Mouse (Mus musculus): ENCODE data around the gene Pdzd2.

Pdzd2 gene

GRCm38 (mm10) chr15:12578276-12578675 lies 161.4 kb downstream of the Pdzd2 start:
- peak; percentile 47 to 64 for DNase-seq (ENCODE audit: low spot score in 2 of 2)

GRCm38 (mm10) chr15:12577715-12578114 lies 162.0 kb downstream of the Pdzd2 start:
- DNase-seq (ENCODE audit: low spot score in 2 of 2) = no peak

DNA sequence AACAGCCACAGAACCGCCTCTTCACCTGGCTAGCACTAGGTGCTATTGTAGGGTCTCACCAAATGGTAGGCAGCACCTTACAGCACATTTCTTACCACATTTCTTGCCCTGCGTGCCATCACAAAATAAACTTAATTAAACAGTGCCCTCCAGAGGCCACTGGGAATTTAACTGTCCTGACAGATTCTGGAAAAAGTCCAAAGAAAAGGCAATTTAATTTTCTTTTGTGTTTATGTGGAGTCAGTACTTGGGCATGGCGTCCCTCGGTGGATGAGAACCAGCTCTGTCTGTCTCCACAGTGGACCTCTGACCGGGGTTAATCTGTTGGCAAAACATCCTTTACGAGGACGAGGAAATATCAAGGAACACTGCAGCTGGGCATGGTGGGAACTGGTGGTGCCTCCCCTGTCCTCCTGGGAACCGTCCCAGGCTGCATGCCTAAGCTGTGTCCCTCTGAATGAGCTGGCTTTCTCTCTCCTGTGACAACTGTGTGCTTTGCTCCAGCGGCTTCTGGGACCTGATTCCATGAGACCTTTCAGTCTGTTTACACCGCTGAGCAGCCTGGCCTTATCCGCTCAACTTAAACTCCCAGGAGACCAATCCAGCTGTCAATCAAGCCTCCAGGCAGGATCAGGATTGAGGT lies 162.5 kb downstream of the Pdzd2 start:
- DNase-seq (ENCODE audit: low spot score in 2 of 2) = peak in 1 of 2 experiments; percentile 37

DNA sequence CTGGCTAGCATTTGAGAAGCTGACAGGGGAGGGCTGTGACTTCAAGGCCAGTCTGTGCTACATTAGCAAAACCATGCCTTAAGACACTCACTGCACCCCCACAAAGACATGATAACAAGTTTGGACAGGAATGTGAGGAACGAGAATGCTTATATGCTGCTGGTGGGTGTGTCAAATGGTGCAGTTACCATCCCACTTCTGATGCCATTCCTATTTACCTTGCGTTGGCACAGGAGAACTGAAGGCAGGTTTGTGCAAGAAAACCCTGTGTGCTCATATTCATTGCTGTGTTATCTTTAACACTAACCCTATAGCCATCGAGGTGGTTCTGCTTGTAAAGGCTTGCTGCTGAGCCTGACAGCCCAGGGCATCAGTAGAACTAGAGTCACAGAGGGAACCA lies 166.1 kb downstream of the Pdzd2 start:
- DNase-seq (ENCODE audit: low spot score in 2 of 2) = no peak

- no peak for DNase-seq (ENCODE audit: low spot score in 2 of 2)
Observed at GRCm38 (mm10) chr15:12571168-12571567, 168.6 kb downstream of the Pdzd2 start.

GRCm38 (mm10) chr15:12566637-12567440 lies 172.9 kb downstream of the Pdzd2 start:
- no peak for DNase-seq (ENCODE audit: low spot score in 2 of 2)

GRCm38 (mm10) chr15:12565281-12565680 lies 174.4 kb downstream of the Pdzd2 start:
- DNase-seq (ENCODE audit: low spot score in 2 of 2) = no peak

DNA sequence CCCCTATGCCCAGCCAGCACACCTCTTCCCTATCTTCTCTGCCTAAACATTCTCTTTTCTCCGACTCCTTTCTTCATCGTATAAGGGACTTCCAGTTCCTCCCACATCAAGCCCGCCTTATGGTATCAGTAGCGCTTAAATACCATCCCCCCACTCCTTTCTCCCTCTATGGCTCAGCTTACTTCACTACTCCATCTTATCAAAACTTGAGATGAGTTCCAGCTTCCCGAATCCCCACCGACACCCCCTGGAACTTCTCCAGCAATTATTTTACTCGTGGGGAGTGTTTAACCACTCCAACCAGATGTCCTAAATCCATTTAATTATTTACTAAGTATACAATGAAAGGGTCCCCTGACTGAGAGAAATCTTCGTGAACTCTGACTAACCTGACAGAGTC lies 179.2 kb downstream of the Pdzd2 start:
- no peak for DNase-seq (ENCODE audit: low spot score in 2 of 2)

- no peak for DNase-seq (ENCODE audit: low spot score in 2 of 2)
Observed at GRCm38 (mm10) chr15:12557663-12558436, 181.9 kb downstream of the Pdzd2 start.

GRCm38 (mm10) chr15:12553211-12553610 lies 186.5 kb downstream of the Pdzd2 start:
- no peak for DNase-seq (ENCODE audit: low spot score in 2 of 2)

GRCm38 (mm10) chr15:12550919-12551318 lies 188.8 kb downstream of the Pdzd2 start:
- no peak for DNase-seq (ENCODE audit: low spot score in 2 of 2)

- no peak for DNase-seq (ENCODE audit: low spot score in 2 of 2)
Observed at GRCm38 (mm10) chr15:12550376-12550775, 189.3 kb downstream of the Pdzd2 start.

DNA sequence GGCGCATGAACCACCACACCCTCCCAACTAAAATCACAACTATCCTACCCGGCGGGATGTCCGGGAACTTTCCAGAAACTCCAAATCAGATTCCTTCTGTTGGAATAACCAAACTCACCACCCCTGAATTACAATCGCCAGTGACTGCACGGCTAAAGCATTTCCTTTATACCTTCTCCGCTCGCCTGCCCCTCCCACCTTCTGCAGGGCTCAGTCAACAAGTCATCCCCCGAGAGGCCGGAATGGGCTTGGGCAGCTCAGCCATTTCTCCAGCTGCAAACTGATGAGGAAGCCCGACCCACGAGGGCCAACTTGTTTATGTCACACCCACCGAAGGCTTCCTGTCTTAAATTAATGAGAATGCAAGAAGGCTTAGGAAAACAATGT lies 189.8 kb downstream of the Pdzd2 start:
- peak in 1 of 2 experiments; percentile 9 for DNase-seq (ENCODE audit: low spot score in 2 of 2)

- DNase-seq (ENCODE audit: low spot score in 2 of 2) = no peak
Observed at GRCm38 (mm10) chr15:12549271-12549918, 190.3 kb downstream of the Pdzd2 start.

GRCm38 (mm10) chr15:12548696-12549095 lies 191.0 kb downstream of the Pdzd2 start:
- DNase-seq (ENCODE audit: low spot score in 2 of 2) = no peak

DNA sequence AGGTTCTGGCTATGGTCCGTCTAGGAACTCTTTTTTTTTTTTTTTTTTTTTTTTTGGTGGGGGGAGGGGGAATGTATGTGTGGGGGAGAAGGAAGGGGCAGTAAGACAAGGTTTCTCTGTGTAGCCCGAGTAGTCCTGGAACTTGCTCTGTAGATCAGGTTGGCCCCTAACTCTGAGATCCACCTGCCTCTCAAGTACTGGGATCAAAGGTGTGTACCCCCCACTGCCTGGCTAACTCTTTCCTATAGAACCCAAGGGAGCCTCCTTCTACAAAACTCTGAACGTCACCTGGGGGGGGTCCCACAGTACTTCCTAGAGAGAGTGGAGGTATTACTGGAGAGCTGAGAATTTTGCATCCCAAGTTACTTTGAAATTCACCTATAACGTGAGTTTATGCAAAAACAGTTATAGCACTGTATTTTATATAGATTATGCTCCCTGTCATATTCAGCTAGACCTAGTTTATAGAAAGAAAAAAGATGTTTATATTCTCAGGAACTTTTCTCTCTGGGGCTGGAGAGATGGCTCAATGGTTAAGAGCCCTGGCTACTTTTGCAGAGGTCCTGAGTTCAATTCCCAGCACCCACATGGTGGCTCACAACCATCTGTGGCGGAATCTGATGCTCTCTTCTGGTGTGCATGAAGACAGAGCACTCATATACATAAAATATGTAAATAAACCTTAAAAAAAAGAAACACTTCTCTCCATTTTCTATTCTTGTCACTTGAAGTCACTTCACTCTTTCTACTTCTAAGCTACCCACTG lies 191.9 kb downstream of the Pdzd2 start:
- no peak for DNase-seq (ENCODE audit: low spot score in 2 of 2)

GRCm38 (mm10) chr15:12546781-12547180 lies 192.9 kb downstream of the Pdzd2 start:
- no peak for DNase-seq (ENCODE audit: low spot score in 2 of 2)

GRCm38 (mm10) chr15:12545671-12546070 lies 194.1 kb downstream of the Pdzd2 start:
- DNase-seq (ENCODE audit: low spot score in 2 of 2) = no peak

GRCm38 (mm10) chr15:12545220-12545619 lies 194.5 kb downstream of the Pdzd2 start:
- no peak for DNase-seq (ENCODE audit: low spot score in 2 of 2)

DNA sequence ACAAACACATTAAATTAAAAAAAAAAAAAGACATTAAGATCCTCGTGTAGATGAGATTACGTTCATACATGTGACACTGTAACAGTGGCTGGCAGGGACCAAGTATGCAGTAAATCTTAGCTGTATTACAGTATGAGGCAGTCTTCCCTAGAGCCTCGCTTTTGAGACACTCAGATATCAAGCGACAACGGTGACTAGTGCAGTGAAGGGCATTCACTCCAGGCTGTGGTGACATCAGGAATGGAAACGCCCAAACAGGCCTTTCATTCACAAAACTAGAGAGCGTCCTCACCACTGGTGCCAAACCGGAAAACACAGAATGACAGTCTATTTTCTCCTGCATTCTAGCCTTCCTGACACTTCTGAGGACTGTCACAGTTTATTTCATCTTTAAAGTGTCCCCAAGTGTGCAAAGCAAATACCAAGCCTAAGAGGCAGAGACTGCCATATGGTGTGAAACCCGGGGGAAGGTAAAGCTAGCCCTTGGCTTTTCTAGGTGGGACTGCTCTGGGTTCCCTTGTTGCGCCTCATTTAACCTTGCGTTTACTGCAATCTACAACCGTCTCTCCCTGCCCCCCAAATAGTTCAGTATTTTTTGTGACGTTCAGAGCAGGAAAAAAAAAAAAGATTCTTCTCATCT lies 195.9 kb downstream of the Pdzd2 start:
- no peak for DNase-seq (ENCODE audit: low spot score in 2 of 2)

DNA sequence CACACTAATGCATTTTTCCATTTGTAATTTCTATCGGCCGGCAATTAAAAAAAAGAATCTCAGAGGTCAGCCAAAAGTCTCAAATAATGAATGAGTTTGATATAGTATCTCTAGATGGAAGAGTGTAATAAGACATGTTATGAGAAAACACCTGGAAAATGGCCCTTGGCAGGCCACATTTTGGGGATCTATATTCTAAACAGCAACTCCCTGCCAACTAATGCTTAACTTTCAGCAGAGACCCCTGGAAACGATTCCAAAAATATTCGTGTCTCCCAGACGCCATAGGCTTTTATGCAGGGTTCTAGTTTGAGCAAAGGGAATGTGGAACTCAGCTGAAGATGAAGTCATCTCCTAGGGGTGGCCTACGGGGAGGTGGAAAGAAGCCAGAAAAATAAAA lies 197.4 kb downstream of the Pdzd2 start:
- no peak for DNase-seq (ENCODE audit: low spot score in 2 of 2)
